Mouse (Mus musculus) liver, adult 2 months (tissue): Measurements from ENCODE around the gene Stambpl1. TPM values are rescaled to one million over a fixed set of nuclear protein-coding genes. Genes with fewer than 3 reads are reported as not detected.

Experiments
- DNase-seq: peaks from one replicate; pipeline ENCODE4 v3.0.0-alpha.2; 2011; ENCODE audit warnings: low read depth, low spot score; ENCODE audit errors: extremely low read depth
- H3K27ac ChIP-seq: fragments of 200-500 bp; replicated peaks from 2 replicates; pipeline ENCODE4 v1.5.1; 2012; ENCODE audit warnings: low read depth, mild to moderate bottlenecking, control low read depth, inconsistent platforms, low read length; ENCODE audit not compliant: insufficient read depth
- H3K27me3 ChIP-seq: fragments of 200-500 bp; 2 replicates; pipeline ENCODE4 v1.6.1; 2012; ENCODE audit warnings: mild to moderate bottlenecking, moderate library complexity, low read length, inconsistent platforms; ENCODE audit not compliant: control insufficient read depth, insufficient read depth
- H3K36me3 ChIP-seq: fragments of 200-500 bp; 2 replicates; pipeline ENCODE4 v1.6.1; 2012; ENCODE audit warnings: low read length, inconsistent platforms; ENCODE audit not compliant: control insufficient read depth, insufficient read depth
- H3K4me1 ChIP-seq: fragments of 200-500 bp; 2 replicates; pipeline ENCODE4 v1.6.1; 2011; ENCODE audit warnings: low read length; ENCODE audit not compliant: control insufficient read depth, insufficient read depth
- H3K4me3 ChIP-seq: fragments of 200-500 bp; 2 replicates; pipeline ENCODE4 v1.5.1; 2011; ENCODE audit warnings: low read depth, mild to moderate bottlenecking, control low read depth, low read length, moderate library complexity; ENCODE audit not compliant: insufficient read depth
- H3K79me2 ChIP-seq: fragments of 200-500 bp; 2 replicates; pipeline ENCODE4 v1.6.1; 2012; ENCODE audit warnings: inconsistent platforms, mild to moderate bottlenecking, low read length, moderate library complexity; ENCODE audit not compliant: control insufficient read depth, insufficient read depth
- H3K9ac ChIP-seq: fragments of 200-500 bp; 2 replicates; pipeline ENCODE4 v1.6.1; 2012; ENCODE audit warnings: low read depth, mild to moderate bottlenecking, control low read depth, inconsistent platforms, low read length
- CTCF ChIP-seq: fragments of 200-500 bp; IDR thresholded peaks from 2 replicates; pipeline ENCODE4 v1.5.1; 2011; ENCODE audit warnings: low read depth, low read length, control low read depth
- POLR2A ChIP-seq: fragments of 200-500 bp; IDR thresholded peaks from 2 replicates; pipeline ENCODE4 v1.6.1; 2011; ENCODE audit warnings: low read length, control low read depth; ENCODE audit not compliant: insufficient read depth; ENCODE audit errors: extremely low read depth
- WGBS: fragments of 180-500 bp; shearing (Covaris S2); methylation state at CpG from one replicate; pipeline ENCODE4 v1.1.7; 2018; 5-methylcytosine and 5-hydroxymethylcytosine counted together
- polyA plus RNA-seq: library from polyadenylated mRNA; depleted of rRNA; stranded (reverse); fragments of >200 nt; gene quantifications from 2 replicates; pipeline ENCODE4 v1.2.3, GENCODE M21; 2012
- total RNA-seq: library from RNA; depleted of rRNA; stranded (reverse); fragments of >200 nt; gene quantifications from 2 replicates; pipeline ENCODE4 v1.2.3, GENCODE M21; 2014

Gene Stambpl1
- total and polyA plus RNA-seq, 2 experiments = 0.77 to 2.1 TPM

GRCm38 (mm10) chr19:34236049-34236448 is 44.0 kb downstream of the Stambpl1 start:
- TF ChIP-seq CTCF (no peak), POLR2A (no peak)
- Histone ChIP-seq H3K27ac (no peak overlapping the region), H3K4me3 (no peak overlapping the region), H3K27me3 (no peaks in the 10 kb centered on the region), H3K9ac (no peak overlapping the region), H3K4me1 (no peaks in the 10 kb centered on the region), H3K36me3 (no peaks in the 10 kb centered on the region), H3K79me2 (no peaks in the 10 kb centered on the region)
- no peak for DNase-seq
- WGBS = 89% methylated on average over 3 of the region's 3 CpGs

- no peaks in the 10 kb centered on the region for H3K36me3 ChIP-seq
- H3K27ac ChIP-seq = no peak overlapping the region
- DNase-seq = no peak
These were observed 45.7 kb downstream of the Stambpl1 start for GRCm38 (mm10) chr19:34237746-34238145.

GRCm38 (mm10) chr19:34240273-34241039 is 48.4 kb downstream of the Stambpl1 start:
- no peaks in the 10 kb centered on the region for H3K79me2 ChIP-seq
- H3K27me3 ChIP-seq = no peaks in the 10 kb centered on the region
- no peaks in the 10 kb centered on the region for H3K4me1 ChIP-seq
- WGBS = 87% methylated on average over 5 of the region's 5 CpGs
- no peaks in the 10 kb centered on the region for H3K36me3 ChIP-seq
- H3K9ac ChIP-seq = no peak overlapping the region
- peak; percentile 6 for DNase-seq
- H3K27ac ChIP-seq = no peak overlapping the region
- no peak for TF ChIP-seq POLR2A
- no peak for TF ChIP-seq CTCF
- no peak overlapping the region for H3K4me3 ChIP-seq

More at GRCm38 (mm10) chr19:34237746-34238145, 45.7 kb downstream of the Stambpl1 start:
- 99% methylated on average over 2 of the region's 2 CpGs for WGBS
- Histone ChIP-seq H3K27me3 (no peaks in the 10 kb centered on the region), H3K4me1 (no peaks in the 10 kb centered on the region), H3K79me2 (no peaks in the 10 kb centered on the region), H3K9ac (no peak overlapping the region), H3K4me3 (no peak overlapping the region)
- TF ChIP-seq CTCF (no peak), POLR2A (no peak)

GRCm38 (mm10) chr19:34241247-34241915 is 49.4 kb downstream of the Stambpl1 start:
- peak; percentile 57 for TF ChIP-seq CTCF
- TF ChIP-seq POLR2A = no peak
- H3K27me3 ChIP-seq = no peaks in the 10 kb centered on the region
- H3K36me3 ChIP-seq = no peaks in the 10 kb centered on the region
- H3K27ac ChIP-seq = no peak overlapping the region
- no peaks in the 10 kb centered on the region for H3K4me1 ChIP-seq
- H3K79me2 ChIP-seq = no peaks in the 10 kb centered on the region
- H3K4me3 ChIP-seq = no peak overlapping the region
- DNase-seq = peak; percentile 24
- H3K9ac ChIP-seq = no peak overlapping the region
- 72% methylated on average over 15 of the region's 15 CpGs for WGBS

- TF ChIP-seq CTCF = no peak
- no peak for TF ChIP-seq POLR2A
- Histone ChIP-seq H3K27me3 (no peaks in the 10 kb centered on the region), H3K4me1 (no peaks in the 10 kb centered on the region)
These were observed 50.9 kb downstream of the Stambpl1 start for GRCm38 (mm10) chr19:34242925-34243324.

GRCm38 (mm10) chr19:34244056-34244455 is 52.0 kb downstream of the Stambpl1 start:
- 12% methylated on average over 6 of the region's 6 CpGs for WGBS
- Histone ChIP-seq H3K27ac (no peak overlapping the region), H3K79me2 (no peaks in the 10 kb centered on the region), H3K4me3 (0 out of 2 replicates have a peak overlapping the region, but pooled peaks have one; percentile 20), H3K27me3 (no peaks in the 10 kb centered on the region), H3K9ac (no peak overlapping the region), H3K36me3 (no peaks in the 10 kb centered on the region), H3K4me1 (no peaks in the 10 kb centered on the region)
- DNase-seq = peak; percentile 67
- TF ChIP-seq POLR2A (no peak), CTCF (peak; percentile 32; the same call in 1 of the 2 replicates)

More at GRCm38 (mm10) chr19:34242925-34243324, 50.9 kb downstream of the Stambpl1 start:
- no peak overlapping the region for H3K4me3 ChIP-seq
- no peaks in the 10 kb centered on the region for H3K36me3 ChIP-seq
- no peak overlapping the region for H3K9ac ChIP-seq
- no peak overlapping the region for H3K27ac ChIP-seq
- no peak for DNase-seq
- no peaks in the 10 kb centered on the region for H3K79me2 ChIP-seq
